Mouse (Mus musculus) adipocyte (in vitro differentiated cells): ENCODE results near the gene Cmc2.
A peak's percentile ranks its signal among the peaks of the same experiment; 100 is the strongest.

ENCODE experiments used
- DNase-seq: peaks from one replicate; pipeline ENCODE4 v3.0.0-alpha.2; 2016; ENCODE audit warnings: low spot score

Gene Cmc2

GRCm38 (mm10) chr8:116905836-116906235, 15.4 kb downstream of the Cmc2 start:
- no peak for DNase-seq

GRCm38 (mm10) chr8:116905252-116905651, 16.0 kb downstream of the Cmc2 start:
- no peak for DNase-seq

GRCm38 (mm10) chr8:116904736-116905135, 16.5 kb downstream of the Cmc2 start:
- no peak for DNase-seq

- no peak for DNase-seq
Measured at GRCm38 (mm10) chr8:116895521-116895920, 25.7 kb downstream of the Cmc2 start.

- no peak for DNase-seq
Measured at GRCm38 (mm10) chr8:116893938-116894337, 27.3 kb downstream of the Cmc2 start.

GRCm38 (mm10) chr8:116892636-116893035, 28.6 kb downstream of the Cmc2 start:
- no peak for DNase-seq

GRCm38 (mm10) chr8:116892130-116892529, 29.1 kb downstream of the Cmc2 start:
- no peak for DNase-seq

- no peak for DNase-seq
Measured at GRCm38 (mm10) chr8:116891446-116891845, 29.8 kb downstream of the Cmc2 start.

GRCm38 (mm10) chr8:116887813-116888212, 33.4 kb downstream of the Cmc2 start:
- no peak for DNase-seq

- DNase-seq = no peak
Measured at GRCm38 (mm10) chr8:116881396-116881795, 39.9 kb downstream of the Cmc2 start.

GRCm38 (mm10) chr8:116875798-116876450, 45.3 kb downstream of the Cmc2 start:
- no peak for DNase-seq

- DNase-seq = no peak
Measured at GRCm38 (mm10) chr8:116873986-116874385, 47.3 kb downstream of the Cmc2 start.

GRCm38 (mm10) chr8:116873586-116873985, 47.7 kb downstream of the Cmc2 start:
- no peak for DNase-seq

GRCm38 (mm10) chr8:116872761-116873342, 48.4 kb downstream of the Cmc2 start:
- peak; percentile 33 for DNase-seq

GRCm38 (mm10) chr8:116868699-116869098, 52.6 kb downstream of the Cmc2 start:
- peak; percentile 44 for DNase-seq

- DNase-seq = no peak
Measured at GRCm38 (mm10) chr8:116867321-116867720, 53.9 kb downstream of the Cmc2 start.

- no peak for DNase-seq
Measured at GRCm38 (mm10) chr8:116866118-116866903, 54.9 kb downstream of the Cmc2 start.

- no peak for DNase-seq
Measured at GRCm38 (mm10) chr8:116864514-116864913, 56.7 kb downstream of the Cmc2 start.

GRCm38 (mm10) chr8:116864022-116864387, 57.2 kb downstream of the Cmc2 start:
- DNase-seq = no peak

GRCm38 (mm10) chr8:116863357-116864021, 57.8 kb downstream of the Cmc2 start:
- no peak for DNase-seq

GRCm38 (mm10) chr8:116862191-116862590, 59.1 kb downstream of the Cmc2 start:
- DNase-seq = no peak

GRCm38 (mm10) chr8:116852042-116852441, 69.2 kb downstream of the Cmc2 start:
- DNase-seq = no peak

GRCm38 (mm10) chr8:116848042-116848441, 73.2 kb downstream of the Cmc2 start:
- no peak for DNase-seq
